Mouse (Mus musculus) stomach, embryonic 14.5 days (tissue): ENCODE measurements around the gene Tcea2. TPM values are rescaled to one million over a fixed set of nuclear protein-coding genes. Genes with fewer than 3 reads are reported as not detected.

ENCODE experiments used
- ATAC-seq: fragments of 200-750 bp; cut with Nextera tagmentation; 2 replicates; pipeline ENCODE4 v1.8.0; 2017; ENCODE audit warnings: low read depth, moderate TSS enrichment; ENCODE audit not compliant: insufficient number of reproducible peaks, insufficient read depth, low FRiP score
- H3K27ac ChIP-seq: fragments of 300-500 bp; sonication (generic); 2 replicates; pipeline ENCODE4 v1.5.1; 2014; ENCODE audit warnings: mild to moderate bottlenecking, low read length, moderate library complexity, mixed read lengths
- H3K27me3 ChIP-seq: fragments of 300-500 bp; sonication (generic); 2 replicates; pipeline ENCODE4 v1.6.1; 2014; ENCODE audit warnings: low read length, control low read depth, mixed read lengths; ENCODE audit not compliant: control insufficient read depth, insufficient read depth
- H3K36me3 ChIP-seq: fragments of 300-500 bp; sonication (generic); 2 replicates; pipeline ENCODE4 v1.6.1; 2014; ENCODE audit warnings: mild to moderate bottlenecking, control low read depth, low read length, moderate library complexity, mixed read lengths; ENCODE audit not compliant: control insufficient read depth, insufficient read depth
- H3K4me1 ChIP-seq: fragments of 300-500 bp; sonication (generic); 2 replicates; pipeline ENCODE4 v1.6.1; 2014; ENCODE audit warnings: low read length, control low read depth, mixed read lengths; ENCODE audit not compliant: control insufficient read depth, insufficient read depth
- H3K4me2 ChIP-seq: fragments of 300-500 bp; sonication (generic); replicated peaks from 2 replicates; pipeline ENCODE4 v1.6.1; 2014; ENCODE audit warnings: low read depth, low read length, control low read depth
- H3K4me3 ChIP-seq: fragments of 300-500 bp; sonication (generic); 2 replicates; pipeline ENCODE4 v1.5.1; 2014; ENCODE audit warnings: low read depth, low read length, control low read depth
- H3K9ac ChIP-seq: fragments of 300-500 bp; sonication (generic); replicated peaks from 2 replicates; pipeline ENCODE4 v1.6.1; 2014; ENCODE audit warnings: low read depth, mild to moderate bottlenecking, control low read depth, low read length, moderate library complexity, mixed read lengths
- H3K9me3 ChIP-seq: fragments of 300-500 bp; sonication (generic); 2 replicates; pipeline ENCODE4 v1.6.1; 2016; ENCODE audit warnings: low read depth, low read length, control low read depth; ENCODE audit not compliant: control insufficient read depth
- WGBS: fragments of 180-500 bp; shearing (Covaris S2); extraction: QIAGEN DNeasy Blood & Tissue Kit; methylation state at CpG from one replicate; pipeline ENCODE4 v1.1.7; 2014; 5-methylcytosine and 5-hydroxymethylcytosine counted together
- polyA plus RNA-seq: library from polyadenylated mRNA; unstranded; fragments of >200 nt; fragmentation: Nextera tagmentation; extraction: Ambion mirVana; gene quantifications from 2 replicates; pipeline ENCODE4 v1.2.1, GENCODE M21; 2014

The Tcea2 gene
- polyA plus RNA-seq, 1 experiment from 2014 or later: 36.7 TPM

- Histone ChIP-seq H3K9ac (no peak overlapping the region), H3K36me3 (no peaks in the 10 kb centered on the region), H3K9me3 (no peaks in the 10 kb centered on the region), H3K4me3 (no peak overlapping the region), H3K4me2 (no peak overlapping the region), H3K27me3 (0 out of 2 replicates have a peak, but pooled peaks cover 2% of the 10 kb centered on the region), H3K27ac (no peak overlapping the region), H3K4me1 (peaks cover 11% of the 10 kb centered on the region; the same call in 1 of the 2 replicates)
- ATAC-seq: no peak
- WGBS: 69% methylated on average over 33 of the region's 33 CpGs
These were observed 16.8 kb downstream of the Tcea2 start for GRCm38 (mm10) chr2:181696801-181697420.

GRCm38 (mm10) chr2:181698241-181698640 is 18.1 kb downstream of the Tcea2 start, which contains the start of gene Lkaaear1:
Gene Lkaaear1, minus strand, starts transcription at chr2:181698442.
- 51% methylated on average over 5 of the region's 5 CpGs for WGBS
- Histone ChIP-seq H3K9ac (no peak within 1 kb of the TSS), H3K4me1 (0 out of 2 replicates have a peak, but pooled peaks cover 3% of the 10 kb centered on the region), H3K4me2 (no peak within 1 kb of the TSS), H3K4me3 (no peak within 1 kb of the TSS), H3K36me3 (no peaks in the 10 kb centered on the region), H3K27me3 (0 out of 2 replicates have a peak, but pooled peaks cover 2% of the 10 kb centered on the region), H3K27ac (no peak within 1 kb of the TSS), H3K9me3 (no peaks in the 10 kb centered on the region)
- no peak for ATAC-seq

- no peak overlapping the region for H3K9ac ChIP-seq
- no peaks in the 10 kb centered on the region for H3K36me3 ChIP-seq
- no peak overlapping the region for H3K4me2 ChIP-seq
- ATAC-seq: no peak
- 46% methylated on average over 4 of the region's 4 CpGs for WGBS
- no peaks in the 10 kb centered on the region for H3K27me3 ChIP-seq
- H3K27ac ChIP-seq: no peak overlapping the region
- no peak overlapping the region for H3K4me3 ChIP-seq
- no peaks in the 10 kb centered on the region for H3K4me1 ChIP-seq
- no peaks in the 10 kb centered on the region for H3K9me3 ChIP-seq
These were observed 26.6 kb downstream of the Tcea2 start for GRCm38 (mm10) chr2:181706668-181707067.

GRCm38 (mm10) chr2:181713749-181714148 is 33.6 kb downstream of the Tcea2 start:
- no peak overlapping the region for H3K27ac ChIP-seq
- H3K4me2 ChIP-seq: no peak overlapping the region
- no peak overlapping the region for H3K4me3 ChIP-seq
- no peaks in the 10 kb centered on the region for H3K9me3 ChIP-seq
- 91% methylated on average over 1 of the region's 1 CpGs for WGBS
- H3K36me3 ChIP-seq: no peaks in the 10 kb centered on the region
- ATAC-seq: no peak
- H3K27me3 ChIP-seq: no peaks in the 10 kb centered on the region
- H3K4me1 ChIP-seq: no peaks in the 10 kb centered on the region
- no peak overlapping the region for H3K9ac ChIP-seq

- Histone ChIP-seq H3K9me3 (no peaks in the 10 kb centered on the region), H3K27me3 (no peaks in the 10 kb centered on the region), H3K9ac (no peak within 1 kb of the TSS), H3K4me2 (peak within 1 kb of the TSS; percentile 30; the same call in 1 of the 2 replicates), H3K4me3 (peak within 1 kb of the TSS; percentile 12), H3K27ac (no peak within 1 kb of the TSS), H3K36me3 (no peaks in the 10 kb centered on the region), H3K4me1 (no peaks in the 10 kb centered on the region)
- ATAC-seq: peak; percentile 31; the same call in 1 of the 2 replicates
- WGBS: 2% methylated on average over 7 of the region's 7 CpGs
These were observed 34.8 kb downstream of the Tcea2 start, which contains the start of gene Oprl1 for GRCm38 (mm10) chr2:181714903-181715326. Gene Oprl1, plus strand, starts transcription at chr2:181715016.

GRCm38 (mm10) chr2:181715382-181715781 is 35.3 kb downstream of the Tcea2 start:
- no peaks in the 10 kb centered on the region for H3K9me3 ChIP-seq
- WGBS: 70% methylated on average over 3 of the region's 3 CpGs
- no peaks in the 10 kb centered on the region for H3K27me3 ChIP-seq
- peak overlapping the region; percentile 12; the same call in 1 of the 2 replicates for H3K4me3 ChIP-seq
- no peaks in the 10 kb centered on the region for H3K36me3 ChIP-seq
- no peak overlapping the region for H3K9ac ChIP-seq
- no peak overlapping the region for H3K27ac ChIP-seq
- H3K4me1 ChIP-seq: no peaks in the 10 kb centered on the region
- peak overlapping the region; percentile 30; the same call in 1 of the 2 replicates for H3K4me2 ChIP-seq
- ATAC-seq: no peak

GRCm38 (mm10) chr2:181716991-181717390 is 36.9 kb downstream of the Tcea2 start:
- ATAC-seq: no peak
- Histone ChIP-seq H3K9ac (no peak overlapping the region), H3K27ac (no peak overlapping the region), H3K9me3 (no peaks in the 10 kb centered on the region), H3K27me3 (no peaks in the 10 kb centered on the region), H3K36me3 (no peaks in the 10 kb centered on the region), H3K4me3 (no peak overlapping the region), H3K4me1 (no peaks in the 10 kb centered on the region), H3K4me2 (no peak overlapping the region)
- WGBS: 47% methylated on average over 3 of the region's 3 CpGs

GRCm38 (mm10) chr2:181720061-181720460 is 40.0 kb downstream of the Tcea2 start:
- no peaks in the 10 kb centered on the region for H3K36me3 ChIP-seq
- no peak overlapping the region for H3K27ac ChIP-seq
- no peaks in the 10 kb centered on the region for H3K9me3 ChIP-seq
- no peak for ATAC-seq
- H3K4me1 ChIP-seq: no peaks in the 10 kb centered on the region
- no peak overlapping the region for H3K4me3 ChIP-seq
- H3K4me2 ChIP-seq: no peak overlapping the region
- 29% methylated on average over 3 of the region's 3 CpGs for WGBS
- H3K9ac ChIP-seq: no peak overlapping the region
- H3K27me3 ChIP-seq: no peaks in the 10 kb centered on the region

GRCm38 (mm10) chr2:181721200-181721599 is 41.1 kb downstream of the Tcea2 start:
- no peak for ATAC-seq
- H3K27ac ChIP-seq: no peak overlapping the region
- H3K9ac ChIP-seq: no peak overlapping the region
- H3K4me3 ChIP-seq: no peak overlapping the region
- H3K27me3 ChIP-seq: no peaks in the 10 kb centered on the region
- H3K9me3 ChIP-seq: no peaks in the 10 kb centered on the region
- no peaks in the 10 kb centered on the region for H3K36me3 ChIP-seq
- no peak overlapping the region for H3K4me2 ChIP-seq
- H3K4me1 ChIP-seq: no peaks in the 10 kb centered on the region
